Comparison of ENCODE assay signal across 8 mouse cellular contexts in genomic region chr5:134098341-134098902, GRCm38 (mm10). TPM values are rescaled to one million over a fixed set of nuclear protein-coding genes. Genes with fewer than 3 reads are reported as not detected.
DNase-seq lines count a peak whose midpoint lies in the region; ATAC-seq and TF ChIP-seq lines count a peak whose summit lies in the region.

No protein-coding gene starts in this region.

- H3K36me3 ChIP-seq in embryonic facial prominence, embryonic 10.5 days (replicated peaks) = no peaks in the 10 kb centered on the region
- H3K36me3 ChIP-seq in intestine, embryonic 16.5 days (ENCODE audit: control insufficient read depth, insufficient read depth, low read length) = no peaks in the 10 kb centered on the region
- H3K36me3 ChIP-seq in liver, postnatal 0 days (replicated peaks; ENCODE audit: insufficient read depth, low read length) = no peaks in the 10 kb centered on the region

- peak overlapping the region; percentile 85 for H3K4me3 ChIP-seq in embryonic facial prominence, embryonic 10.5 days
- peak overlapping the region; percentile 83 for H3K4me3 ChIP-seq in intestine, embryonic 16.5 days (ENCODE audit: low read length)
- peak overlapping the region; percentile 67 for H3K4me3 ChIP-seq in liver, postnatal 0 days (ENCODE audit: low read depth, low read length)

- ATAC-seq in intestine, embryonic 16.5 days = no peak
- 0 out of 2 replicates have a peak, but pooled peaks have one; percentile 6 for ATAC-seq in liver, postnatal 0 days

- peak overlapping the region; percentile 83 for H3K9ac ChIP-seq in intestine, embryonic 16.5 days (ENCODE audit: low read depth, low read length)
- peak overlapping the region; percentile 49; the same call in 1 of the 2 replicates for H3K9ac ChIP-seq in liver, postnatal 0 days (replicated peaks)

- intact Hi-C loops in gastrocnemius, postnatal 36 days (cut with DNase I) = no loop called here

- H3K9me3 ChIP-seq in embryonic facial prominence, embryonic 10.5 days = no peaks in the 10 kb centered on the region
- H3K9me3 ChIP-seq in intestine, embryonic 16.5 days (ENCODE audit: control insufficient read depth, low read length) = no peaks in the 10 kb centered on the region
- no peaks in the 10 kb centered on the region for H3K9me3 ChIP-seq in liver, postnatal 0 days (ENCODE audit: low read length)

- H3K4me2 ChIP-seq in intestine, embryonic 16.5 days (ENCODE audit: low read depth, low read length) = peak overlapping the region; percentile 98
- H3K4me2 ChIP-seq in liver, postnatal 0 days (ENCODE audit: low read depth, low read length) = peak overlapping the region; percentile 96

- 46% methylated on average over 13 of the region's 13 CpGs for WGBS in embryonic facial prominence, embryonic 10.5 days
- 52% methylated on average over 13 of the region's 13 CpGs for WGBS in intestine, embryonic 16.5 days
- WGBS in liver, postnatal 0 days (ENCODE audit: insufficient replicate concordance) = 41% methylated on average over 13 of the region's 13 CpGs

- peak; percentile 18 for DNase-seq in adrenal gland, postnatal 14 days
- no peak for DNase-seq in adrenal gland, postnatal 25 days
- no peak for DNase-seq in embryonic facial prominence, embryonic 10.5 days (ENCODE audit: low spot score)
- DNase-seq in liver, postnatal 0 days = no peak
- DNase-seq in cerebellum, adult 9-11 months = no peak
- no peak for DNase-seq in gastrocnemius, postnatal 36 days
- DNase-seq in retina, postnatal 1 day = no peak

- no peak for TF ChIP-seq CTCF in liver, postnatal 0 days (IDR thresholded peaks at IDR 0.05; ENCODE audit: low read depth)

- H3K4me1 ChIP-seq in embryonic facial prominence, embryonic 10.5 days = peaks cover 47% of the 10 kb centered on the region
- H3K4me1 ChIP-seq in intestine, embryonic 16.5 days (ENCODE audit: control insufficient read depth, insufficient read depth, low read length) = peaks cover 21% of the 10 kb centered on the region
- peaks cover 5% of the 10 kb centered on the region for H3K4me1 ChIP-seq in liver, postnatal 0 days (ENCODE audit: insufficient read depth)

- no peak for TF ChIP-seq EP300 in liver, postnatal 0 days (IDR thresholded peaks at IDR 0.05; ENCODE audit: low read depth)

- H3K27me3 ChIP-seq in embryonic facial prominence, embryonic 10.5 days (replicated peaks; ENCODE audit: low read depth, poor library complexity, severe bottlenecking) = no peaks in the 10 kb centered on the region; the same call in 1 of the 2 replicates
- H3K27me3 ChIP-seq in intestine, embryonic 16.5 days (replicated peaks; ENCODE audit: control insufficient read depth, insufficient read depth, low read length) = no peaks in the 10 kb centered on the region
- H3K27me3 ChIP-seq in liver, postnatal 0 days (ENCODE audit: insufficient read depth, low read length) = no peaks in the 10 kb centered on the region

- H3K27ac ChIP-seq in embryonic facial prominence, embryonic 10.5 days (replicated peaks) = peak overlapping the region; percentile 90
- H3K27ac ChIP-seq in intestine, embryonic 16.5 days (ENCODE audit: low read length) = no peak overlapping the region
- H3K27ac ChIP-seq in liver, postnatal 0 days (ENCODE audit: low read depth) = peak overlapping the region; percentile 58; the same call in 1 of the 2 replicates

RNA-seq across cellular contexts. Expression of gene Castor2, which starts 1.1 kb away (rescaled TPM):
- total RNA-seq in adrenal gland, postnatal 14 days (2021) = 11.2 and 12.9 TPM in 2 replicates
- 12.7 and 12.9 TPM in 2 replicates for total RNA-seq in adrenal gland, postnatal 25 days (2021)
- 7.6 and 8.9 TPM in 2 replicates for polyA plus RNA-seq in embryonic facial prominence, embryonic 10.5 days (2016; fragmentation: Nextera tagmentation; extraction: Ambion mirVana)
- 6.7 and 8.2 TPM in 2 replicates for polyA plus RNA-seq in intestine, embryonic 16.5 days (2015; fragmentation: Nextera tagmentation; extraction: Ambion mirVana)
- 0.69 and 1.00 TPM in 2 replicates for polyA plus RNA-seq in liver, postnatal 0 days (2015; fragmentation: Nextera tagmentation; extraction: Ambion mirVana)
- total RNA-seq in gastrocnemius, postnatal 36 days (2021) = 10 to 100 TPM; 37.2 to 47.7 TPM
